Mouse (Mus musculus): ENCODE measurements at regions not wholly inside any gene's neighbourhood (a gene's known extent, or its start where the extent isn't known, plus 50 kb on each side); places are given as distances from the start of the nearest gene placed in this dataset.
A peak's percentile ranks its signal among the peaks of the same experiment; 100 is the strongest.
"Not testable (repeated sequence)": the region's sequence is repeated elsewhere in the genome, so short reads cannot be mapped to it uniquely, and the experiment has no call there.

GRCm38 (mm10) chr14:87746011-87746410 lies 329.6 kb downstream of the Tdrd3 start:
- no peaks in the 10 kb centered on the region for H3K4me1 ChIP-seq
- no peaks in the 10 kb centered on the region for H3K27me3 ChIP-seq
- no peak overlapping the region for H3K27ac ChIP-seq
- H3K9me3 ChIP-seq (replicated peaks): no peaks in the 10 kb centered on the region
- 52% methylated on average over 5 of the region's 5 CpGs for WGBS
- H3K36me3 ChIP-seq: no peaks in the 10 kb centered on the region
- ATAC-seq (replicated peaks; ENCODE audit: low FRiP score): no peak
- H3K9ac ChIP-seq: no peak overlapping the region
- H3K4me3 ChIP-seq (replicated peaks): no peak overlapping the region
- no peak overlapping the region for H3K4me2 ChIP-seq

GRCm38 (mm10) chr14:87749068-87749467 lies 332.6 kb downstream of the Tdrd3 start:
- H3K4me2 ChIP-seq: no peak overlapping the region
- no peak for ATAC-seq (replicated peaks; ENCODE audit: low FRiP score)
- H3K27me3 ChIP-seq: no peaks in the 10 kb centered on the region
- no peaks in the 10 kb centered on the region for H3K9me3 ChIP-seq (replicated peaks)
- no peak overlapping the region for H3K9ac ChIP-seq
- no peaks in the 10 kb centered on the region for H3K4me1 ChIP-seq
- H3K36me3 ChIP-seq: no peaks in the 10 kb centered on the region
- no peak overlapping the region for H3K27ac ChIP-seq
- no peak overlapping the region for H3K4me3 ChIP-seq (replicated peaks)
- WGBS: 80% methylated on average over 3 of the region's 3 CpGs

GRCm38 (mm10) chr14:87749762-87750161 lies 333.3 kb downstream of the Tdrd3 start:
- no peak overlapping the region for H3K4me2 ChIP-seq
- no peak overlapping the region for H3K4me3 ChIP-seq (replicated peaks)
- no peaks in the 10 kb centered on the region for H3K36me3 ChIP-seq
- no peak overlapping the region for H3K9ac ChIP-seq
- no peak for ATAC-seq (replicated peaks; ENCODE audit: low FRiP score)
- no peaks in the 10 kb centered on the region for H3K9me3 ChIP-seq (replicated peaks)
- no peaks in the 10 kb centered on the region for H3K27me3 ChIP-seq
- H3K27ac ChIP-seq: no peak overlapping the region
- no peaks in the 10 kb centered on the region for H3K4me1 ChIP-seq

GRCm38 (mm10) chr14:87750665-87751170 lies 334.3 kb downstream of the Tdrd3 start:
- WGBS: 72% methylated on average over 3 of the region's 3 CpGs
- Histone ChIP-seq H3K9me3 (replicated peaks) (no peaks in the 10 kb centered on the region), H3K9ac (no peak overlapping the region), H3K4me2 (no peak overlapping the region), H3K27ac (no peak overlapping the region), H3K36me3 (no peaks in the 10 kb centered on the region), H3K4me1 (no peaks in the 10 kb centered on the region), H3K27me3 (no peaks in the 10 kb centered on the region), H3K4me3 (replicated peaks) (no peak overlapping the region)
- ATAC-seq (replicated peaks; ENCODE audit: low FRiP score): no peak

GRCm38 (mm10) chr14:87754744-87755143 lies 338.3 kb downstream of the Tdrd3 start:
- Histone ChIP-seq H3K27ac (no peak overlapping the region), H3K36me3 (no peaks in the 10 kb centered on the region), H3K4me3 (replicated peaks) (no peak overlapping the region), H3K4me1 (no peaks in the 10 kb centered on the region), H3K9ac (no peak overlapping the region), H3K9me3 (replicated peaks) (no peaks in the 10 kb centered on the region), H3K27me3 (no peaks in the 10 kb centered on the region), H3K4me2 (no peak overlapping the region)
- 62% methylated on average over 4 of the region's 4 CpGs for WGBS
- no peak for ATAC-seq (replicated peaks; ENCODE audit: low FRiP score)

- no peak overlapping the region for H3K4me3 ChIP-seq (replicated peaks)
- H3K9ac ChIP-seq: no peak overlapping the region
- no peak overlapping the region for H3K4me2 ChIP-seq
- no peaks in the 10 kb centered on the region for H3K4me1 ChIP-seq
- H3K27ac ChIP-seq: no peak overlapping the region
- H3K9me3 ChIP-seq (replicated peaks): no peaks in the 10 kb centered on the region
- ATAC-seq (replicated peaks; ENCODE audit: low FRiP score): no peak
- H3K27me3 ChIP-seq: no peaks in the 10 kb centered on the region
- H3K36me3 ChIP-seq: no peaks in the 10 kb centered on the region
Measured at GRCm38 (mm10) chr14:87775332-87775890, 359.0 kb downstream of the Tdrd3 start.

GRCm38 (mm10) chr14:87799803-87800202 lies 383.4 kb downstream of the Tdrd3 start:
- Histone ChIP-seq H3K36me3 (no peaks in the 10 kb centered on the region), H3K9me3 (replicated peaks) (no peaks in the 10 kb centered on the region), H3K27me3 (no peaks in the 10 kb centered on the region), H3K4me2 (no peak overlapping the region), H3K4me1 (no peaks in the 10 kb centered on the region), H3K4me3 (replicated peaks) (no peak overlapping the region), H3K27ac (no peak overlapping the region), H3K9ac (no peak overlapping the region)
- ATAC-seq (replicated peaks; ENCODE audit: low FRiP score): peak; percentile 88
- WGBS: 81% methylated on average over 1 of the region's 1 CpGs

- H3K36me3 ChIP-seq; H3K4me3 ChIP-seq (replicated peaks); H3K4me1 ChIP-seq; H3K27me3 ChIP-seq; H3K9me3 ChIP-seq (replicated peaks); ATAC-seq (replicated peaks; ENCODE audit: low FRiP score); H3K4me2 ChIP-seq; H3K9ac ChIP-seq; H3K27ac ChIP-seq: not testable (repeated sequence)
- 95% methylated on average over 15 of the region's 15 CpGs for WGBS
Measured at GRCm38 (mm10) chr14:87809664-87810063, 393.2 kb downstream of the Tdrd3 start.

GRCm38 (mm10) chr14:87844120-87844519 lies 427.7 kb downstream of the Tdrd3 start:
- Histone ChIP-seq H3K27ac (no peak overlapping the region), H3K27me3 (no peaks in the 10 kb centered on the region), H3K9me3 (replicated peaks) (no peaks in the 10 kb centered on the region), H3K4me1 (no peaks in the 10 kb centered on the region), H3K9ac (no peak overlapping the region), H3K36me3 (no peaks in the 10 kb centered on the region), H3K4me2 (no peak overlapping the region), H3K4me3 (replicated peaks) (no peak overlapping the region)
- 84% methylated on average over 2 of the region's 2 CpGs for WGBS
- no peak for ATAC-seq (replicated peaks; ENCODE audit: low FRiP score)

GRCm38 (mm10) chr14:87861486-87861885 lies 445.0 kb downstream of the Tdrd3 start:
- WGBS: 87% methylated on average over 3 of the region's 3 CpGs
- Histone ChIP-seq H3K9me3 (replicated peaks) (no peaks in the 10 kb centered on the region), H3K4me3 (replicated peaks) (no peak overlapping the region)

GRCm38 (mm10) chr14:87864388-87865215 lies 448.2 kb downstream of the Tdrd3 start:
- Histone ChIP-seq H3K4me1 (no peaks in the 10 kb centered on the region), H3K9ac (no peak overlapping the region), H3K4me3 (replicated peaks) (no peak overlapping the region), H3K27me3 (no peaks in the 10 kb centered on the region), H3K4me2 (no peak overlapping the region), H3K27ac (no peak overlapping the region), H3K9me3 (replicated peaks) (no peaks in the 10 kb centered on the region), H3K36me3 (no peaks in the 10 kb centered on the region)
- peak; percentile 60; the same call in 1 of the 2 replicates for ATAC-seq (replicated peaks; ENCODE audit: low FRiP score)
- 80% methylated on average over 9 of the region's 9 CpGs for WGBS

More at GRCm38 (mm10) chr14:87861486-87861885, 445.0 kb downstream of the Tdrd3 start:
- H3K9ac ChIP-seq: no peak overlapping the region
- no peak for ATAC-seq (replicated peaks; ENCODE audit: low FRiP score)
- H3K4me2 ChIP-seq: no peak overlapping the region
- H3K27me3 ChIP-seq: no peaks in the 10 kb centered on the region
- H3K36me3 ChIP-seq: no peaks in the 10 kb centered on the region
- no peaks in the 10 kb centered on the region for H3K4me1 ChIP-seq
- H3K27ac ChIP-seq: no peak overlapping the region

- 76% methylated on average over 14 of the region's 14 CpGs for WGBS
- H3K27ac ChIP-seq: no peak overlapping the region
- ATAC-seq (replicated peaks; ENCODE audit: low FRiP score): no peak
- no peak overlapping the region for H3K4me2 ChIP-seq
- H3K27me3 ChIP-seq: no peaks in the 10 kb centered on the region
- no peaks in the 10 kb centered on the region for H3K4me1 ChIP-seq
- no peaks in the 10 kb centered on the region for H3K36me3 ChIP-seq
- no peak overlapping the region for H3K4me3 ChIP-seq (replicated peaks)
- no peaks in the 10 kb centered on the region for H3K9me3 ChIP-seq (replicated peaks)
- no peak overlapping the region for H3K9ac ChIP-seq
Measured at GRCm38 (mm10) chr14:87865216-87866202, 449.1 kb downstream of the Tdrd3 start.

Measured in kidney, embryonic 15.5 days (tissue).